ENCODE assay signal across 17 mouse cellular contexts in genomic region chr6:15625910-15626564, GRCm38 (mm10).
DNase-seq lines count a peak whose midpoint lies in the region; ATAC-seq lines count a peak whose summit lies in the region.
"Had no signal": no experiment of that assay in that cellular context is flagged by ENCODE, and none has a peak within 500 bp of the region (broad histone marks: within the 10 kb centered on the region; RNA-seq: fewer than 3 reads in every experiment).

No protein-coding gene starts in this region.

- no peaks in the 10 kb centered on the region for H3K27me3 ChIP-seq in megakaryocyte, embryonic 14.5 days (replicated peaks)
- H3K27me3 ChIP-seq: embryonic facial prominence, embryonic 12.5 days; heart, embryonic 12.5 days; hindbrain, embryonic 12.5 days had no signal

- no peaks in the 10 kb centered on the region for H3K4me1 ChIP-seq in megakaryocyte, embryonic 14.5 days
- H3K4me1 ChIP-seq: embryonic facial prominence, embryonic 12.5 days; heart, embryonic 12.5 days; hindbrain, embryonic 12.5 days had no signal

- peak overlapping the region; percentile 77 for H3K4me3 ChIP-seq in megakaryocyte, embryonic 14.5 days (replicated peaks)
- H3K4me3 ChIP-seq: embryonic facial prominence, embryonic 12.5 days; forebrain, embryonic 10.5 days; heart, embryonic 12.5 days; hindbrain, embryonic 12.5 days had no signal

- no peaks in the 10 kb centered on the region for H3K9me3 ChIP-seq in megakaryocyte, embryonic 14.5 days
- H3K9me3 ChIP-seq: embryonic facial prominence, embryonic 12.5 days; forebrain, embryonic 10.5 days; heart, embryonic 12.5 days; hindbrain, embryonic 12.5 days had no signal

- intact Hi-C loops in heart, postnatal 14 days (cut with DNase I), result no loop called here

- ATAC-seq in activated CD4-positive, CD25-positive, alpha-beta regulatory T cell, adult 4 months, result peak; percentile 96

- DNase-seq in heart, adult 18-20 months, result peak; percentile 9 to 10
- DNase-seq in heart, postnatal 14 days, result no peak
- DNase-seq in 3T3-L1 (ENCODE audit: low read depth, low spot score), result peak; percentile 51
- DNase-seq in layer of hippocampus, adult 9-10 months (ENCODE audit: low spot score), result no peak
- no peak for DNase-seq in frontal cortex, postnatal 14 days (ENCODE audit: low spot score in 2 of 2)
- DNase-seq in thymus, postnatal 10 days (ENCODE audit: low spot score in 2 of 2), result no peak
- DNase-seq: adrenal gland, adult 8-10 months; cerebellum, adult 9-11 months; kidney, adult 11 months; right cerebral cortex, postnatal 14 days; thymus, postnatal 14 days had no signal

- H3K36me3 ChIP-seq in megakaryocyte, embryonic 14.5 days (replicated peaks; ENCODE audit: low read length), result no peaks in the 10 kb centered on the region
- H3K36me3 ChIP-seq: embryonic facial prominence, embryonic 12.5 days; forebrain, embryonic 10.5 days; heart, embryonic 12.5 days; hindbrain, embryonic 12.5 days had no signal

Comparison
In these comparisons a context has a peak if more than half of its experiments do, and no peak if none do; other contexts are left out.
1. DNase-seq: peak in heart, adult 18-20 months (2 of 2) and 3T3-L1 (single experiment); none in heart, postnatal 14 days (0 of 2), layer of hippocampus, adult 9-10 months (single experiment), frontal cortex, postnatal 14 days (0 of 2) and thymus, postnatal 10 days (0 of 2).